Mouse (Mus musculus) thymus, adult 2 months (tissue): Measurements from ENCODE around the gene Lingo4. TPM values are rescaled to one million over a fixed set of nuclear protein-coding genes. Genes with fewer than 3 reads are reported as not detected.

Experiments
- DNase-seq: peaks from one replicate; pipeline ENCODE4 v3.0.0; 2021
- H3K27ac ChIP-seq: fragments of 200-500 bp; 2 replicates; pipeline ENCODE4 v1.5.1; 2012; ENCODE audit warnings: low read length, control low read depth; ENCODE audit not compliant: control insufficient read depth, insufficient read depth
- H3K27me3 ChIP-seq: fragments of 200-500 bp; 2 replicates; pipeline ENCODE4 v1.6.1; 2012; ENCODE audit warnings: mild to moderate bottlenecking, low read length, moderate library complexity, mixed read lengths; ENCODE audit not compliant: control insufficient read depth, insufficient read depth
- H3K36me3 ChIP-seq: fragments of 200-500 bp; 2 replicates; pipeline ENCODE4 v1.6.1; 2012; ENCODE audit warnings: mild to moderate bottlenecking, low read length, moderate library complexity; ENCODE audit not compliant: control insufficient read depth, insufficient read depth
- H3K4me1 ChIP-seq: fragments of 200-500 bp; replicated peaks from 2 replicates; pipeline ENCODE4 v1.6.1; 2012; ENCODE audit warnings: low read length; ENCODE audit not compliant: control insufficient read depth, insufficient read depth
- H3K4me3 ChIP-seq: fragments of 200-500 bp; 2 replicates; pipeline ENCODE4 v1.5.1; 2012; ENCODE audit warnings: mild to moderate bottlenecking, low read length, control low read depth, moderate library complexity; ENCODE audit not compliant: control insufficient read depth, insufficient read depth
- CTCF ChIP-seq: fragments of 200-500 bp; IDR thresholded peaks from 2 replicates; pipeline ENCODE4 v1.5.1; 2012; ENCODE audit warnings: mild to moderate bottlenecking, control low read depth, low read length, moderate library complexity, borderline replicate concordance; ENCODE audit not compliant: control insufficient read depth, poor library complexity, insufficient read depth; ENCODE audit errors: extremely low read depth
- POLR2A ChIP-seq: fragments of 200-500 bp; IDR thresholded peaks from 2 replicates; pipeline ENCODE4 v1.6.1; 2012; ENCODE audit warnings: mild to moderate bottlenecking, low read length, control low read depth, moderate library complexity; ENCODE audit not compliant: control insufficient read depth, poor library complexity, insufficient read depth; ENCODE audit errors: extremely low read depth
- WGBS: fragments of 180-500 bp; shearing (Covaris S2); methylation state at CpG from one replicate; pipeline ENCODE4 v1.1.7; 2018; 5-methylcytosine and 5-hydroxymethylcytosine counted together
- polyA plus RNA-seq: library from polyadenylated mRNA; depleted of rRNA; stranded (reverse); fragments of >200 nt; gene quantifications from 2 replicates; pipeline ENCODE4 v1.2.3, GENCODE M21; 2012

Lingo4 gene
- polyA plus RNA-seq, 1 experiment: 6.0 TPM

DNA sequence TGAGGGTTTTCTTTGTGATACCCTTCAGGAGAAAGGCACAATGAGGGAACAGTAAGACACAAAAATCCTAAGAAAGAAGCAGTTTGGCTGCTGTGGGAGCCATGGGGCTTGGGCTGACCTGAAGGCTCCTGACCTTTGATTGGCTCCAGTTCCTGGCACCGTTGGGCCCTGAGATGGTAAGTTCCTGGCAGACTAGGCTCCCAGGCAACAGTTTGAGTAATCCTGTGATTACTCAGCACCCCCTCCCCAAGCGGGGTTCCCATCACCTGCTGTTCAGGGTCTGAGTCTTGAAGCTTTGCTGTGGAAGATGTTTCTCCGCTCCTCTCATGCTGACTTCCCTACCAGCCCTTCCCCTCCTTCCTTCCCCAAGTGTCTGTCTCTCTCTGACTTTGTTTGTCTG lies 14.8 kb upstream of the Lingo4 start:
- Histone ChIP-seq H3K4me1 (peaks cover 64% of the 10 kb centered on the region), H3K27me3 (no peaks in the 10 kb centered on the region), H3K4me3 (peak overlapping the region; percentile 44), H3K36me3 (peaks cover 12% of the 10 kb centered on the region), H3K27ac (peak overlapping the region; percentile 76)
- TF ChIP-seq CTCF (no peak), POLR2A (no peak)
- no peak for DNase-seq
- 40% methylated on average over 3 of the region's 3 CpGs for WGBS

DNA sequence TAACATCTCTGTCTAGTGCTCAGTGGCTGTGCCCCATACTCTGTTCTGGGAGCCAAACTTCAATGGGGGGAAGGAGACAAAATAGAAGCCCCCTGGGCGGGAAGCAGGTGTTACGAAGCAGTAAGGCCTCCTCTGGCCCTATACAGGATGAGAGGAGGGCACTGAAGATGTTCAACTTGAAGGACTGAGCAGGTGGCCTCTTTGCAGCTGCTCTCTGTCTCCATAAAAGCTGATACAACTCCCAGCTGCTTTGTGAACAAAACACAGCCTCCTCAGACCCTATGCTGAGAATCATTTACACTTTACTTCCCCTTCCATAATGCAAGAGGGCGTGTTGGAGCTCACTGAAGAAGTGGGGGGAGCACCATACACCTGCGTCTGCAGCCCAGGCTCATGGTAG lies 11.6 kb upstream of the Lingo4 start:
- Histone ChIP-seq H3K4me3 (no peak overlapping the region), H3K36me3 (peaks cover 44% of the 10 kb centered on the region), H3K27ac (peak overlapping the region; percentile 98), H3K27me3 (no peaks in the 10 kb centered on the region), H3K4me1 (peaks cover 74% of the 10 kb centered on the region)
- 4% methylated on average over 4 of the region's 4 CpGs for WGBS
- DNase-seq: peak; percentile 78
- TF ChIP-seq CTCF (no peak), POLR2A (no peak)

DNA sequence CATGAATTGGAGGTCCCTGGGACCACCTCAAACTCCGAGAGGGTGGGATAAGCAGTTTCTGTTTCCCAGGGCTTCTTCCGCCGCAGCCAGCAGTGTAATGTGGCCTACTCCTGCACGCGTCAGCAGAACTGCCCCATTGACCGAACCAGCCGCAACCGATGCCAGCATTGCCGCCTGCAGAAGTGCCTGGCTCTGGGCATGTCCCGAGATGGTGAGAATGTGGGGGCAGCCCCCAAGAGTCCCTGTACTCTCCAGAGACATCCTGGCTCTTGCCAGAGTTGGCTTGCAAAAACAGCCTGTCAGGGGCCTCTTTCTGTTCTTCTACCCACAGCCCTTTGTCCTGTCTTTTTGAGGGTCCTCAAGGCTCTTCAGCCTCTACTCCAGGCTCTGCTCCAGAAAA lies 10.9 kb upstream of the Lingo4 start:
- Histone ChIP-seq H3K27me3 (no peaks in the 10 kb centered on the region), H3K4me3 (peak overlapping the region; percentile 4; the same call in 1 of the 2 replicates), H3K36me3 (peaks cover 51% of the 10 kb centered on the region), H3K4me1 (peaks cover 68% of the 10 kb centered on the region), H3K27ac (peak overlapping the region; percentile 98)
- TF ChIP-seq POLR2A (no peak), CTCF (no peak)
- WGBS: 86% methylated on average over 10 of the region's 10 CpGs
- no peak for DNase-seq

DNA sequence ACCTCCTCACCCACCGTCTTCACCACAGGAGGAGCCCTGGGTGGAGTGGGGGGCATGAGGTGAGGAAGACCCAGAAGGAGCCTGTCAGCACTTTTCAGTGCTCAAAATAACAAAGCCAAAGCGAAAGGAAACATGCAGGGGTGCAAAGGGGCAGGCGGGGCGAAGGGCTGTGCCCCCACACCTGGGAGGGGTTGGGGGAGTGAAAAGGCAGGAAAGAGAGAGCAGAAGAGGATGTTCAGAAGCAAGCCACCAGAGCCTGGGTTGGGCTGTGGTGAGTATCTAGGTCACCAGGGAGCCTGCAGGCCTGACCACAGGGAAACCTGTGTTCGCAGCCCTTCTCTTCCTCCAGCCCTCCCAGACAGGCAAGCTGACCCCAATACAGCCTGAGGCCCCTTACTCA lies 10.3 kb upstream of the Lingo4 start:
- TF ChIP-seq CTCF (no peak), POLR2A (peak; percentile 71; the same call in 1 of the 2 replicates)
- Histone ChIP-seq H3K4me1 (peaks cover 68% of the 10 kb centered on the region), H3K27ac (peak overlapping the region; percentile 98), H3K4me3 (peak overlapping the region; percentile 42), H3K36me3 (peaks cover 58% of the 10 kb centered on the region), H3K27me3 (no peaks in the 10 kb centered on the region)
- peak; percentile 90 for DNase-seq
- 5% methylated on average over 5 of the region's 5 CpGs for WGBS

DNA sequence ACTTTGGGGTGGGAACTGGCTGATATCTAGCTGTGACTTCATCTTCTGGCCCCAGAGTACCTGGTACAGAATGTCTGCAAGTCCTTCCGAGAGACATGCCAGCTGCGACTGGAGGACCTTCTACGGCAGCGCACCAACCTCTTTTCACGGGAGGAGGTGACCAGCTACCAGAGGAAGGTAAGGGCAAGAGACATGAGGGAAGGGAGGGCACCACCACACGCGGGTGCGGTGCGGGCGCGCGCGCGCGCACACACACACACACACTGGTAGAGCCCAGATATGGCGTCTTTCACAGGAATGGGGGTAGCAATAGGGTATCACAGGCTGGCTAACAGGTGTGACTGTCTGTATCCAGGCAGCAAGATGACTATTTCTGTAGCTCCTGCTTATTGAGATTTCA lies 8.9 kb upstream of the Lingo4 start:
- WGBS: 88% methylated on average over 16 of the region's 16 CpGs
- no peak for TF ChIP-seq POLR2A
- no peak for TF ChIP-seq CTCF
- no peaks in the 10 kb centered on the region for H3K27me3 ChIP-seq
- H3K4me3 ChIP-seq: peak overlapping the region; percentile 10; the same call in 1 of the 2 replicates
- peaks cover 54% of the 10 kb centered on the region for H3K4me1 ChIP-seq
- no peak for DNase-seq
- H3K27ac ChIP-seq: peak overlapping the region; percentile 96
- peaks cover 69% of the 10 kb centered on the region for H3K36me3 ChIP-seq

- peaks cover 71% of the 10 kb centered on the region for H3K36me3 ChIP-seq
- H3K4me3 ChIP-seq: no peak overlapping the region
- DNase-seq: no peak
- no peak overlapping the region for H3K27ac ChIP-seq
- peaks cover 42% of the 10 kb centered on the region for H3K4me1 ChIP-seq
- TF ChIP-seq CTCF (no peak), POLR2A (no peak)
- WGBS: 96% methylated on average over 5 of the region's 5 CpGs
- H3K27me3 ChIP-seq: no peaks in the 10 kb centered on the region
These were observed 7.3 kb upstream of the Lingo4 start for GRCm38 (mm10) chr3:94391001-94391400.

GRCm38 (mm10) chr3:94392128-94392527 lies 6.2 kb upstream of the Lingo4 start:
- 95% methylated on average over 2 of the region's 2 CpGs for WGBS
- no peak overlapping the region for H3K27ac ChIP-seq
- no peaks in the 10 kb centered on the region for H3K27me3 ChIP-seq
- peaks cover 37% of the 10 kb centered on the region for H3K4me1 ChIP-seq
- H3K36me3 ChIP-seq: peaks cover 81% of the 10 kb centered on the region
- H3K4me3 ChIP-seq: no peak overlapping the region
- DNase-seq: no peak
- TF ChIP-seq POLR2A (no peak), CTCF (no peak)
